Comparison of ENCODE assay signal across 7 mouse cellular contexts in the genomic region with DNA sequence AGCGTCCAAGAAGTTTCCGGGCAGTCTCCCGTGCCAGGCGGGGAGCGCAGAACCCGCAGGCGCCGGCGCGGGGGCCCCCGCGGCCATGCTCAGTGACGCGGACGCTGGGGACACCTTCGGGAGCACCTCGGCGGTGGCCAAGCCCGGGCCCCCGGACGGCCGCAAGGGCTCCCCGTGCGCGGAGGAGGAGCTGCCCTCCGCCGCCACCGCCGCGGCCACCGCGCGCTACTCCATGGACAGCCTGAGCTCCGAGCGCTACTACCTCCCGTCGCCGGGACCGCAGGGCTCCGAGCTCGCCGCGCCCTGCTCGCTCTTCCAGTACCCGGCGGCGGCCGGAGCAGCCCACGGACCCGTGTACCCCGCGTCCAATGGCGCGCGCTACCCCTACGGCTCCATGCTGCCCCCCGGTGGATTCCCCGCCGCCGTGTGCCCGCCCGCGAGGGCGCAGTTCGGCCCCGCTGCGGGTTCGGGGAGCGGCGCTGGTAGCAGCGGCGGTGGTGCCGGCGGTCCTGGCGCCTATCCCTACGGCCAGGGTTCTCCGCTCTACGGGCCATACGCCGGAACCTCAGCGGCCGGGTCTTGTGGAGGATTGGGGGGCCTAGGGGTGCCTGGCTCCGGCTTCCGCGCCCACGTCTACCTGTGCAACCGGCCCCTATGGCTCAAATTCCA. TPM values are rescaled to one million over a fixed set of nuclear protein-coding genes. Genes with fewer than 3 reads are reported as not detected.
DNase-seq lines count a peak whose midpoint lies in the region; ATAC-seq and TF ChIP-seq lines count a peak whose summit lies in the region.

No protein-coding gene starts in this region.

- no peak for TF ChIP-seq EP300 in ES-Bruce4 (IDR thresholded peaks at IDR 0.05; ENCODE audit: insufficient read depth, low read depth, low read length)

- no peaks in the 10 kb centered on the region for H3K9me3 ChIP-seq in ES-Bruce4 (replicated peaks; ENCODE audit: control insufficient read depth, insufficient read depth, low read length, poor library complexity, severe bottlenecking)
- H3K9me3 ChIP-seq in liver, embryonic 12.5 days (replicated peaks): no peaks in the 10 kb centered on the region
- H3K9me3 ChIP-seq in neural tube, embryonic 14.5 days (ENCODE audit: control insufficient read depth, low read length): no peaks in the 10 kb centered on the region

- H3K27me3 ChIP-seq in ES-Bruce4 (ENCODE audit: control insufficient read depth, insufficient read depth, low read length, poor library complexity, severe bottlenecking): peaks cover 32% of the 10 kb centered on the region
- peaks cover 94% of the 10 kb centered on the region for H3K27me3 ChIP-seq in liver, embryonic 12.5 days (replicated peaks)
- peaks cover 57% of the 10 kb centered on the region for H3K27me3 ChIP-seq in neural tube, embryonic 14.5 days (ENCODE audit: control insufficient read depth, insufficient read depth, low read length)

- peak overlapping the region; percentile 66 for H3K4me2 ChIP-seq in liver, embryonic 12.5 days
- H3K4me2 ChIP-seq in neural tube, embryonic 14.5 days (ENCODE audit: low read depth, low read length): peak overlapping the region; percentile 37

- H3K9ac ChIP-seq in ES-Bruce4 (ENCODE audit: low read depth, poor library complexity, severe bottlenecking): peak overlapping the region; percentile 73
- no peak overlapping the region for H3K9ac ChIP-seq in liver, embryonic 12.5 days
- 0 out of 2 replicates have a peak overlapping the region, but pooled peaks have one; percentile 8 for H3K9ac ChIP-seq in neural tube, embryonic 14.5 days (replicated peaks; ENCODE audit: low read depth, low read length)

- no peak overlapping the region for H3K27ac ChIP-seq in ES-Bruce4 (ENCODE audit: insufficient read depth, low read length)
- H3K27ac ChIP-seq in liver, embryonic 12.5 days: no peak overlapping the region
- no peak overlapping the region for H3K27ac ChIP-seq in neural tube, embryonic 14.5 days (ENCODE audit: low read depth, low read length)

- no peak for TF ChIP-seq POLR2A in ES-Bruce4 (IDR thresholded peaks at IDR 0.05; ENCODE audit: insufficient read depth, low read length)

- DNase-seq in CD4-positive, CD25-positive, alpha-beta regulatory T cell, adult 2 months (ENCODE audit: low read depth, low spot score): peak; percentile 67
- peak; percentile 62 to 68 for DNase-seq in cerebellum, postnatal 36 days
- peak; percentile 42 for DNase-seq in heart, postnatal 4 days
- no peak for DNase-seq in gastrocnemius, postnatal 25 days

- peaks cover 2% of the 10 kb centered on the region for H3K4me1 ChIP-seq in ES-Bruce4 (ENCODE audit: control insufficient read depth, insufficient read depth, low read length)
- peaks cover 22% of the 10 kb centered on the region; the same call in 1 of the 2 replicates for H3K4me1 ChIP-seq in liver, embryonic 12.5 days
- peaks cover 13% of the 10 kb centered on the region for H3K4me1 ChIP-seq in neural tube, embryonic 14.5 days (ENCODE audit: control insufficient read depth, insufficient read depth, low read length)

- TF ChIP-seq CTCF in ES-Bruce4 (IDR thresholded peaks at IDR 0.05; ENCODE audit: low read depth, low read length): peak; percentile 15

- ATAC-seq in liver, embryonic 12.5 days: peak; percentile 51; the same call in 1 of the 2 replicates
- peak; percentile 41; the same call in 1 of the 2 replicates for ATAC-seq in neural tube, embryonic 14.5 days (ENCODE audit: low read depth)

- H3K4me3 ChIP-seq in ES-Bruce4 (ENCODE audit: low read depth, low read length): peak overlapping the region; percentile 88
- H3K4me3 ChIP-seq in liver, embryonic 12.5 days: peak overlapping the region; percentile 45
- H3K4me3 ChIP-seq in neural tube, embryonic 14.5 days (ENCODE audit: low read depth, low read length): peak overlapping the region; percentile 24

- WGBS in liver, embryonic 12.5 days (ENCODE audit: insufficient replicate concordance): under 1% methylated on average over 81 of the region's 87 CpGs
- under 1% methylated on average over 57 of the region's 87 CpGs for WGBS in neural tube, embryonic 14.5 days

- no peaks in the 10 kb centered on the region for H3K36me3 ChIP-seq in ES-Bruce4 (ENCODE audit: control insufficient read depth, insufficient read depth, low read length, poor library complexity, severe bottlenecking)
- H3K36me3 ChIP-seq in liver, embryonic 12.5 days: no peaks in the 10 kb centered on the region
- no peaks in the 10 kb centered on the region for H3K36me3 ChIP-seq in neural tube, embryonic 14.5 days (ENCODE audit: control insufficient read depth, insufficient read depth, low read length)

RNA-seq across cellular contexts. Expression of gene Eomes, which starts 1.0 kb away (rescaled TPM):
- polyA plus RNA-seq in ES-Bruce4 (2011; ENCODE audit: insufficient read depth, insufficient read length, low read depth, missing spikeins): 7.9 and 8.2 TPM in 2 replicates
- not detected for total RNA-seq in heart, postnatal 4 days (2021)
- polyA plus RNA-seq in liver, embryonic 12.5 days (2016; fragmentation: Nextera tagmentation; extraction: Ambion mirVana): not detected in 2 replicates
- not detected in 2 replicates for polyA plus RNA-seq in neural tube, embryonic 14.5 days (2014; fragmentation: Nextera tagmentation; extraction: Ambion mirVana)
- not detected for total RNA-seq in gastrocnemius, postnatal 25 days (2021)

RNA-seq across cellular contexts. Expression of gene Golga4, which starts 27.1 kb away (rescaled TPM):
- 132 and 143 TPM in 2 replicates for polyA plus RNA-seq in ES-Bruce4 (2011; ENCODE audit: insufficient read depth, insufficient read length, low read depth, missing spikeins)
- total RNA-seq in heart, postnatal 4 days (2021): 100 to 1,000 TPM; 144 to 146 TPM
- 27.5 and 28.2 TPM in 2 replicates for polyA plus RNA-seq in liver, embryonic 12.5 days (2016; fragmentation: Nextera tagmentation; extraction: Ambion mirVana)
- polyA plus RNA-seq in neural tube, embryonic 14.5 days (2014; fragmentation: Nextera tagmentation; extraction: Ambion mirVana): 53.8 and 59.1 TPM in 2 replicates
- total RNA-seq in gastrocnemius, postnatal 25 days (2021): 100 to 1,000 TPM; 243 to 283 TPM

Comparison
In these comparisons a context has a peak if more than half of its experiments do, and no peak if none do; other contexts are left out.
1. H3K4me3 ChIP-seq: peak in every context shown above with its lines; median percentile 88 in ES-Bruce4; 45 in liver, embryonic 12.5 days; 24 in neural tube, embryonic 14.5 days.